Mouse (Mus musculus) urinary bladder, postnatal 36 days (tissue): Measurements from ENCODE around the gene Olfr346.

Experiments used
- DNase-seq, 2 experiments: peaks; one replicate each; pipeline ENCODE4 v3.0.0; 2022; ENCODE audit warnings: low spot score in 2 of 2, mixed read lengths in 1 of 2

The Olfr346 gene

DNA sequence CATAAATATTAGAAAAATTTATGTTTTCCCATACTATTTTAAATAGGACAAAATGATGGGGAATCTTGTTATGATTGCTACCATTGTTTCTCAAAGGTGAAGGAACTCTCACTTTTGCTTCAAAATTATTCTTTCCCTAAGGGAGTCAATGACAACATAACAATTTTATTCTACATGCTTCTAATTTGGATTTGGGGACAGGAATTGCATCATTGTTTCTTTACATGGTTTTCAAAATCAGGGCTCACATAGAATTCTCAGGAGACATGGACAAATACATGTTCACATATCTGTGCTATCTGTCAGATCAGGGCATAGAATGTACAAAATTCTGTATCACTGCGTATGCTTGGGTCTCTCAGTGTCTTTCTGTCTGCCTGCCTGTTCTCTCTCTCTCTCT, at the start of gene Olfr346:
Gene Olfr346, plus strand, starts transcription at position 301 of the 400 bp plus-strand sequence.
- no peak for DNase-seq

GRCm38 (mm10) chr2:36639741-36640140, 45.8 kb upstream of the Olfr346 start, which contains the start of gene Olfr345:
Olfr345 (plus strand) TSS chr2:36640041.
- DNase-seq: no peak

DNA sequence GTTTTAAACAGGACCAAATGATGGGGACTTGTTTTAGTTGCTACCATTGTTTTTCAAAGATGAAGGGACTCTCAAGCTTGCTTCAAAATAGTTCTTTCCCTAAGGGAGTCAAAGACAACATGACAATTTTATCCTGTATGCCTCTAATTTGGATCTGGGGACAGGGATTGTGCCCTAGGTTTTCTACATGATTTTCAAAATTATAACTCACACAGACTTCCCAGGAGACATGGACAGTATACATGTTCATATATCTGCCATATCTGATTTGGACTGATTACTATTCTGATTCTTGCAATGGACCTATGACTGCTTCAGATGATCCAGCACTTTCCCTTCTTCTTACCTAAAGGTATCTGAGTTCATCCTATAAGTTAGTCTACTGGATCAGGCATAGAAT, 46.0 kb downstream of the Olfr346 start, which contains the start of gene Olfr347:
Gene Olfr347, plus strand, starts transcription at position 301 of the 400 bp plus-strand sequence.
- DNase-seq: no peak

DNA sequence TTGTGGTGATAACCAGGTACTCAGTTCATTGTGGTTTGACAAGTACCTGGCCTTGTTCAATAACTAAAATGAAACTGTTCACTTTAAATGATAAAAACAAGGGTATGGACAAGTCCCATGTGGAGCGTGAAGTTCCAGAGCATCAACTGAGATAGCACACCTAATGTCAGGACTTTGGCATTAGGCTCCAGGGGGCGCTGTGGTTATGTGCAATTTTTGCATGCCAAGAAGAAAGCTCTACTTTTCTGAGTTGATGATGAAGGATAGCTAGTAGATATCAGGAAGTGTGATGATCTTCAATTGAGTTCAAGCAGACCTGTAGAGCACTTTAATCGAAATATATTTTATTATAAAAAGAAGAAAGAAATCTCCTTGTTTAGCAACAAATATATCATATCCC, 50.6 kb downstream of the Olfr346 start:
- no peak for DNase-seq
